Mouse (Mus musculus) 3T3-L1 (cell line): Measurements from ENCODE around the gene Ap2a1.

Source experiments
- DNase-seq: peaks from one replicate; pipeline ENCODE4 v3.0.0-alpha.2; 2015; ENCODE audit warnings: low read depth, low spot score

Gene Ap2a1

DNA sequence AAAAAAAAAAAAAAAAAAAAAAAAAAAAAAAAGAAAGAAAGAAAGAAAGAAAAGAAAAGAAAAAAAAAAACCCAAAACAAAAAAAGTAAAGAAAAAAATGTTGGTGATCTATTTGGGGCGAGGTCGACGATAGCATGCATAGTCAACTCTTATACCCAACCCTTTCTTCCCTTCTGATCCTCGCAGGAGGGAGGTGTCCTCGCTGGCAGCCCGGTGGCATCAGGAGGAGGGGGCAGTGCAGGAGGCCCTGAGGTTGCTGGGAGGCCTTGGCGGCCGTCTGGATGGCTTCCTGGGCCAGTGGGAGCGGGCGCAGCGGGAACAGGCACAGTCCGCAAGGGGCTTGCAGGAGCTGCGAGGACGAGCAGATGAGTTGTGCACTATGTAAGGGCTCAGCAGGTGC lies 24.3 kb upstream of the Ap2a1 start:
- no peak for DNase-seq

DNA sequence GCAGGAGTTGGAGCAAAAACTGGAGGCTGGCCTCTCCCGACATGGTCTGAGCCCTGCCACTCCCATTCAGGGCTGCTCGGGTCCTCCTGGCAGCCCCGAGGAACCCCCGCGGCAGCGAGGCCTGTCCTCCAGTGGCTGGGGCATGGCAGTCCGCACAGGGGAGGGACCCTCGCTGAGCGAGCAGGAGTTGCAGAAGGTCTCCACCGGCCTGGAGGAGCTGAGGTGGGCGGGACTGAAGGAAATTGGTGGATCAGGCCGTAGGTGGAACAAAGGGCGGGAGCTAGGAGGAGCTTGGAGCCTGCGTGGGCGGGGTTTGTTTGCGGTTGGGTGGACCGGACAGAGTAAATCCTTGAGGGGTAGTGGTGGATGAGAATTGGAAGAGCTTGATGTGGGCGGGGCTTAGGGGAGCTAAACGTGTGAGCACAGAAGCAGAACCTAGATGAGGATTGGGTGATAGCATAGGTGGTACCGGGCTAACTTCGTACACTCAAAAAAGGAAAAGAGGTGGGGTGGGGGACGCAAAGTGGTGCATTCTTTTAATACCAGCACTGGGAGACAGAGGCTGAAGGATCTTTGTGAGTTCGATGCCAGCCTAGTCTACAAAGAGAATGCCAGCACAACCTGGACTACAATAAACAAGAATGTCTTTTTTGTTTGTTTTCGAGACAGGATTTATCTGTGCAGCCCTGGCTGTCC lies 23.5 kb upstream of the Ap2a1 start:
- DNase-seq = peak; percentile 97

GRCm38 (mm10) chr7:44951960-44952359 lies 22.7 kb upstream of the Ap2a1 start:
- peak; percentile 86 for DNase-seq

GRCm38 (mm10) chr7:44949922-44950321 lies 20.6 kb upstream of the Ap2a1 start:
- no peak for DNase-seq

GRCm38 (mm10) chr7:44942904-44943303 lies 13.6 kb upstream of the Ap2a1 start, which contains the start of gene Tsks:
Tsks (plus strand) TSS chr7:44943204.
- no peak for DNase-seq

DNA sequence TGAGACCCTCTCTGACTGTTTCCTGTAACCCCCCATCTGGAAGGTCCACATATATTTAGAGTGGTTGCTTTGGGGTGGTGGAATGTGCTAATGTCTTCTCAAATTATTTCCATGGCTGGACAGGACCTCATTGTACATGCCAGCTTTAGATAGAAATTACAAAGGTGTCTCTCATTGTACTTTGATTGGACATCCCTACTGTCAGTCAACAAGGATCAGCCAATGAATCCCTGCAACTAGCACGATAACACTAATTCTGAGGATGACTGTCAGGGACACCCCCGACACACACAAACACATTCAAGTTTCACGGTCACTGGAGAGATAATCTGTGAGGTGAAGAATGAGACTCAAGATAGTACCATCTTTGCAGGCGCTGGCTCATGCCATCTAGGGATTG lies 9.4 kb upstream of the Ap2a1 start:
- DNase-seq = no peak

- no peak for DNase-seq
Measured at GRCm38 (mm10) chr7:44928570-44928969, 726 bp downstream of the Ap2a1 start.

DNA sequence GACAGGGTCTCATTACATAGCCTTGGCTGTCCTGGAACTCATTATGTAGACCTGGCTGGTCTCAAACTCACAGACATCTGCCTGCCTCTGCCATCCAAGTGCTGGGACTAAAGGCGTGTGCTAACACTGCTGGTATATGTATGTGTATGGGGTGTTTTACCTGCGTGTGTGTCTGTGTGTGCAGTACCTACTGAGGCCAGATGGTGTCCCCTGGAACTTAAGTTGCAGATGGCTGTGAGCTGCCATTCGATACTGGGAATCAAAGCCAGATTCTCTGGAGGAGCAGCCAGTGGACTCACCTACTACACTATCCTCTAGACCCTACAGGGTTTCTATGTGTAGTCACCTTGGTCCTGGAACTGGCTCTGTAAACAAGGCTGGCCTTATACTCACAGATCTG lies 3.8 kb downstream of the Ap2a1 start:
- DNase-seq = peak; percentile 57

DNA sequence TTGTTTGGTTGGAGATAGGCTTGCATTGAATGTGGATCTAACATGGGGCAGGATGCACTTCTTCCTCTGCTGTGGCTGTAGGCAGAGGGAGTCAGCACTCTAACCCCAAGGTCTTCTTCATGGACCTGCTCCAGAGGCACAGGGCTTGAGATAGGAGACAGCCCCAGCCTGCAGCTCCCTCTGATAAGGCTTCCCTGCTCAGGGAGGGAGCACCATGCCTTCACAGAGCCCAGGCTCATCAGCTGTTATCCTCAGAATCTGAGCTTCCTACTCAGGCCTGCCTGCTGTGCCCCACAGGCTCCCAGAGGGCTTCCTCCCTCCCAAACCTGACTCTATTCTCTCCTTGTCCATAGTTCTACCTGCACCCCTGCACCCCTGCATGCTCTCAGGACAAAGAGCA lies 6.8 kb downstream of the Ap2a1 start:
- no peak for DNase-seq

DNA sequence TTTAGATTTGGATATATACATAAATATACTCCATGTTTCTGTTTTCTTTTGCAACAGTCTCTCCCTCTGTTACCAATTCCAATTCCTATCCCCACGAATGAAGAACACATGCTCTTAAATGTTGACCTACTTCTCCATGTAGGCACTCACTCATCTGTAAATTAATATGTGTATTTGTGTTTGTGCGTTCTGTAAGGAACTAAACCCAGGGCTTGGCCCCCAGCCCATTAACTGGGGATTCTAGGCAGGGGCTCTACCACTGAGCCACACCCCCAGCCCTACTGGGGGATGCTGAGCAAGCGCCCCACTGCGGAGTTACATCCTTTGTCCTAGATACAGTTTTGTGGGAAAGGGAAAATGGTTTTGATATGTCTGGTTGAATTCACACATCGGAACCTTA lies 10.2 kb downstream of the Ap2a1 start:
- DNase-seq = no peak

GRCm38 (mm10) chr7:44918219-44918618 lies 11.1 kb downstream of the Ap2a1 start:
- no peak for DNase-seq

GRCm38 (mm10) chr7:44916881-44917280 lies 12.4 kb downstream of the Ap2a1 start:
- DNase-seq = no peak

- no peak for DNase-seq
Measured at GRCm38 (mm10) chr7:44916191-44916590, 13.1 kb downstream of the Ap2a1 start.

DNA sequence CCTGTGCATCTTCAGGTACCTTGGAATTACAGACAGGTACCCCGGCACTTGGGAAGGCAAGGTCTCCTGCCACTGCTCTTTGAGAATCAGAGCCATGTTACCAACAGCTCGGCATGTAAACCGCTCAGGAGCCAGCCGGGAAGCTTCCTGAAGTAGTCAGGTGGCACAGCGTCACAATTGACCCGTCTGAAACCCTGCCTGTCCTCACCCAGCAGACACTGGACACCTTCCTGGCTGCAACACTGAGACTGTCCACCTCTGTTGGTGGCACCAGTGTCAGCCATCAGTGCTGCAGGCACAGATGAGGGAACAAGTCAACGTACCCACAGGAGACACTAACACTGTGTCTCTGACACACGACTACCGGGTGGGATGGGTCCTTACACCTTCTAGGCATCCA lies 14.0 kb downstream of the Ap2a1 start:
- no peak for DNase-seq

- no peak for DNase-seq
Measured at GRCm38 (mm10) chr7:44914396-44914795, 14.9 kb downstream of the Ap2a1 start.

GRCm38 (mm10) chr7:44908706-44909476 lies 20.4 kb downstream of the Ap2a1 start:
- DNase-seq = peak; percentile 80

DNA sequence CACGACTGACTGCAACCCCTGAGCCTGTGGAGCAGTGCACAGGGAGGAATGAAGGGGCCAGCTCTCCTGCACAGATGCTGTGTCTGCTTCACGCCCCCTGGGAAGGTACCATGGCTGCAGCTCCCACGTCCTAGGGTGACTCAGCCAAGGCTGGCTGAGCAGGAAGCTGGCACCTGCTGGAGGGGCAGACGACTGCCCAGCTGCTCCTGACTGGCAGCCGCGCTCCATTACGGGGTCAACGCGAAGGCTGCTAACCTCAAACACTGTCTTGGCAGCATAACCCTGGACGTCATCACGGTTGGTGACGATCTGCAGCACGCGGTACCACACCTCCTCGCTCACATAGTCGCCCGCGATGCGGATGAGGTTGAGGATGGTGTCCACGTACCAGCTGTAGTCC lies 23.9 kb downstream of the Ap2a1 start:
- no peak for DNase-seq

- DNase-seq = peak; percentile 38
Measured at GRCm38 (mm10) chr7:44901230-44901722, 28.0 kb downstream of the Ap2a1 start.

DNA sequence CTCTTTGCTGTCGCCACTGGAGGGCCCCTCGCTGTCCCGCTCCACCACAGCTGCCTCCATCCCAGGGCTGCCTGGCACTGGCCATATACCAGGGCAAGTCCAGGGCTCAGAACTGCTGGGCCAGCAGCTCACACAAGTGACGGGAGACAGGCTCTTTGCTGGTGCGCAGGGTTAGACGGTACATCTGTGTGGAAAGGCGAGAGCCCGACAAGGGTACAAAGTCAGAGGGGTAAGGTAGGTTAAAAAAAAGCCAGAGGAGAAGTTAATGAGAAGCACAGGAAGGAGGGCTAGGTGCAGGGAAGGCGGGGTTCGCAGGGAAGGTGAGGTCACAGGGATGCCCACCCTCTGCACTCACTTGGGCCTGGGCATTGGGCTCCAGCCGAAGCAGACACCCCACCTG lies 28.7 kb downstream of the Ap2a1 start:
- DNase-seq = no peak

GRCm38 (mm10) chr7:44898607-44899006 lies 30.7 kb downstream of the Ap2a1 start:
- no peak for DNase-seq

- DNase-seq = peak; percentile 20
Measured at GRCm38 (mm10) chr7:44896499-44896898, 32.8 kb downstream of the Ap2a1 start.

DNA sequence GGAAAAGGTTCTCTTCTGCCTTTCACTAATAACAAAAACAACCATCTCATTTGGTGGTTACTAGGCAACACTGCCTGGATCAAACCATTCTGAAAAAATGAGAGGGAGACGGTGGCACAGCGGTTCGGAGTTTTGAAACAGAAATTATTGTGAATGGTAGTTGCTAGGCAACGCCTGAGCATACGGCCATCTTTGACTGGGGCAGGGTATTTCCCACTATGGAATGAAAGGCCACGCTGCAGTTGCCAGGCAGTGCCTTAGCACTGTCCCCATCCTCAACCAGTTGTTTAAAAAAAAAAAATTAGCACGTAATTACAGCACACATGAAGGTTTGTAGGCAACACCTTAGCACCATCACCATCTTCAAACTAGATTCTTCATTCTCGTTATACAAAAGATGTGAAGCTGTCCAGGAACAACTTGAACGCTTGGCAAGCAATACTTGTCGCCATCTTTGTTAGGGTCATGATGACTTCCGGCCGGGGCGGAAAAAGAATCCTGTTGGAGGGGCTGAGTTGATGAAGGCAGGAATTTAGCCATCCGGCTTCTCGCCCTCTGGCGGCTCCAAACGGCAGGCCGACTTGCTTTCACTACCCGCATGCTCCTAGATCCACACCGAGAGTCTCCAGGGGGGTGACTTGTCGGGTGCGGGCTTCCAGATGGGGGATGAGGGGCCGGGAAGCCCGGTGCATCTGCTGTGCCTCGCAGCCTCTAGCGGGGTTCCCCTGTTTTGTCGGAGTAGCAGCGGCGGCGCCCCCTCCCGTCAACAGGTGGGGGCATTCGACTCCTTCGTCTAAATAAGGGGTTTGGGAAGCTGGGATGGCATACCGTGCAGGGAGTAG lies 33.5 kb downstream of the Ap2a1 start, which contains the start of gene Fuz:
Gene Fuz (plus strand): TSS at position 487 of the 842 bp plus-strand sequence.
- peak; percentile 96 for DNase-seq
